Mouse (Mus musculus) thymus, adult 2 months (tissue): ENCODE data around the gene RPS10-NUDT3.

Experiments
- CTCF ChIP-seq: fragments of 200-500 bp; IDR thresholded peaks from 2 replicates; pipeline ENCODE4 v1.5.1; 2012; ENCODE audit warnings: mild to moderate bottlenecking, control low read depth, low read length, moderate library complexity, borderline replicate concordance; ENCODE audit not compliant: control insufficient read depth, poor library complexity, insufficient read depth; ENCODE audit errors: extremely low read depth
- POLR2A ChIP-seq: fragments of 200-500 bp; IDR thresholded peaks from 2 replicates; pipeline ENCODE4 v1.6.1; 2012; ENCODE audit warnings: mild to moderate bottlenecking, low read length, control low read depth, moderate library complexity; ENCODE audit not compliant: control insufficient read depth, poor library complexity, insufficient read depth; ENCODE audit errors: extremely low read depth

- TF ChIP-seq POLR2A, result no peak; the same call in 1 of the 2 replicates
- TF ChIP-seq CTCF, result no peak
Measured at GRCm38 (mm10) chr17:27557927-27558661, 76.9 kb downstream of the RPS10-NUDT3 start.
